Mouse (Mus musculus): ENCODE results near the gene Kat7.

DNA sequence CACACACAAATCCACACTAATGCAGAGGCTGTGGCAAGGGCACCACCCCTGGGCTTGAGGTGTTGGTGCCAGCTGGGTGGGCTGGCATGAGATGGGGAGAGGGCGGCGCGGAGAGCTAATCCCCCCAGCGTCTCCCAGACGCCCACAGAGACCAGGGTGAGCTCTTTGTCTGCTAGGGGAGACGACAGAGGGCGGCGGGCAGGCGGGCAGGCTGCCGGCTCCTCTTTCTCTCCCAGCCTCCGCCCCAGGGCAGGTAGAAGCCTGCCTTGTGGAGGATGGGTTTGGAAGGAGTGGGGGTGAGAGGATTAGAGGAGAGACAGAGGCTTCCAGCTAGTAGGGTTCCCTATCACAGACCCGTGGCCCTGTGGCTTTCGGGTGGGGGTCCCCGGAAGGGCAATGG, 63.0 kb downstream of the Kat7 start:
- TF ChIP-seq POLR2A (IDR thresholded peaks at IDR 0.05; ENCODE audit: insufficient read depth, low read depth, low read length) (no peak), CTCF (IDR thresholded peaks at IDR 0.05; ENCODE audit: insufficient read depth, low read depth, low read length) (no peak)
